8 mouse cellular contexts compared by ENCODE assay signal in the genomic region with DNA sequence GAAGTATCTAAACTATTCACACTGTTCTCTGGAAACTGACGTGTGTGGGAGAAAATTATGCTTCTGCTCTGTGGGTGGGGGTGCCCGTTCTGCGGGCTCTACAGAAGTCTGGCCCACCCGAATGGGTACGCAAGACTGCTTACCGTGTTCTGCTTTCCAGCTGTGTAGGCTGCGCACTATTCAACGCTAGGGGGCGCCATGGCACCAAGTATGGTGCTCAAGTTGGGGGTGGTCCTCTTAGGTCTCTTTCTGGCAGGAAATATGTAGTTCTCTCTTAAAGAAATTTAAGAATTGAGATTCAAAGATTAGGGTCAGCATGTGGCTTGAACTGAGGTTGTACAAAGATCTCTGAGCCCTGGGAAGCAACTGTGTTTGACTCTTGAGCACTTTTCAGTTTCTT. TPM values are rescaled to one million over a fixed set of nuclear protein-coding genes. Genes with fewer than 3 reads are reported as not detected.
DNase-seq lines count a peak whose midpoint lies in the region; ATAC-seq and TF ChIP-seq lines count a peak whose summit lies in the region.

No protein-coding gene starts in this region.

- 6% methylated on average over 9 of the region's 9 CpGs for WGBS in neural tube, embryonic 15.5 days
- 8% methylated on average over 9 of the region's 9 CpGs for WGBS in lung, postnatal 0 days

- H3K9ac ChIP-seq in neural tube, embryonic 15.5 days (replicated peaks) = no peak overlapping the region
- no peak overlapping the region for H3K9ac ChIP-seq in lung, postnatal 0 days (replicated peaks; ENCODE audit: low read depth)

- DNase-seq in cerebellum, postnatal 36 days = peak; percentile 25 to 37
- no peak for DNase-seq in cerebellum, adult 8-10 months
- peak; percentile 87 for DNase-seq in neural tube, embryonic 10.5 days (ENCODE audit: extremely low spot score, low spot score)
- DNase-seq in kidney, postnatal 10 days = peak; percentile 90
- DNase-seq in lung, postnatal 0 days (ENCODE audit: low spot score) = peak; percentile 84
- DNase-seq in testis, postnatal 10 days (ENCODE audit: low spot score) = peak; percentile 91

- no peaks in the 10 kb centered on the region for H3K9me3 ChIP-seq in neural tube, embryonic 15.5 days (replicated peaks)
- no peaks in the 10 kb centered on the region for H3K9me3 ChIP-seq in lung, postnatal 0 days (ENCODE audit: low read length)

- H3K4me1 ChIP-seq in neural tube, embryonic 15.5 days = peaks cover 11% of the 10 kb centered on the region
- no peaks in the 10 kb centered on the region for H3K4me1 ChIP-seq in cortical plate, adult 2 months (ENCODE audit: control insufficient read depth, insufficient read depth, low read length)
- no peaks in the 10 kb centered on the region; the same call in 1 of the 2 replicates for H3K4me1 ChIP-seq in lung, postnatal 0 days (ENCODE audit: insufficient read depth, low read depth, low read length)

- H3K27me3 ChIP-seq in neural tube, embryonic 15.5 days (replicated peaks) = no peaks in the 10 kb centered on the region
- H3K27me3 ChIP-seq in lung, postnatal 0 days (replicated peaks; ENCODE audit: insufficient read depth, low read length) = no peaks in the 10 kb centered on the region

- peak; percentile 77 for TF ChIP-seq CTCF in cortical plate, adult 2 months (IDR thresholded peaks at IDR 0.05; ENCODE audit: extremely low read depth, insufficient read depth, low read length)
- TF ChIP-seq CTCF in lung, postnatal 0 days (IDR thresholded peaks at IDR 0.05) = peak; percentile 94

- no peak overlapping the region for H3K4me2 ChIP-seq in neural tube, embryonic 15.5 days
- no peak overlapping the region for H3K4me2 ChIP-seq in lung, postnatal 0 days (replicated peaks; ENCODE audit: low read depth, low read length)

- ATAC-seq in neural tube, embryonic 15.5 days (ENCODE audit: low FRiP score) = no peak
- ATAC-seq in lung, postnatal 0 days = no peak

- no peak for TF ChIP-seq POLR2A in cortical plate, adult 2 months (IDR thresholded peaks at IDR 0.05; ENCODE audit: extremely low read depth, insufficient read depth, low read length)

- no peak overlapping the region for H3K27ac ChIP-seq in neural tube, embryonic 15.5 days (replicated peaks)
- no peak overlapping the region for H3K27ac ChIP-seq in cortical plate, adult 2 months (ENCODE audit: insufficient read depth, low read length)
- H3K27ac ChIP-seq in lung, postnatal 0 days (ENCODE audit: low read length) = no peak overlapping the region

- no peaks in the 10 kb centered on the region for H3K36me3 ChIP-seq in neural tube, embryonic 15.5 days
- no peaks in the 10 kb centered on the region for H3K36me3 ChIP-seq in lung, postnatal 0 days (ENCODE audit: insufficient read depth, low read length)

- no peak overlapping the region for H3K4me3 ChIP-seq in neural tube, embryonic 15.5 days (replicated peaks)
- H3K4me3 ChIP-seq in cortical plate, adult 2 months (ENCODE audit: insufficient read depth, low read length) = no peak overlapping the region
- H3K4me3 ChIP-seq in lung, postnatal 0 days (ENCODE audit: low read depth, low read length) = no peak overlapping the region

- no peak for TF ChIP-seq EP300 in lung, postnatal 0 days (IDR thresholded peaks at IDR 0.05)

RNA-seq across cellular contexts. Expression of a gene that starts 3.7 kb away (rescaled TPM):
- polyA plus RNA-seq in neural tube, embryonic 15.5 days (2015; fragmentation: Nextera tagmentation; extraction: Ambion mirVana) = 6.6 and 6.7 TPM in 2 replicates
- 2.9 and 3.2 TPM in 2 replicates for polyA plus RNA-seq in cortical plate, adult 2 months (2012; rRNA removed)
- 5.4 and 5.5 TPM in 2 replicates for polyA plus RNA-seq in lung, postnatal 0 days (2015; fragmentation: Nextera tagmentation; extraction: Ambion mirVana)

RNA-seq across cellular contexts. Expression of a gene that starts 30.3 kb away (rescaled TPM):
- polyA plus RNA-seq in neural tube, embryonic 15.5 days (2015; fragmentation: Nextera tagmentation; extraction: Ambion mirVana) = 2.1 and 4.4 TPM in 2 replicates
- polyA plus RNA-seq in cortical plate, adult 2 months (2012; rRNA removed) = 0.67 and 0.78 TPM in 2 replicates
- polyA plus RNA-seq in lung, postnatal 0 days (2015; fragmentation: Nextera tagmentation; extraction: Ambion mirVana) = 17.8 and 19.1 TPM in 2 replicates

RNA-seq across cellular contexts. Expression of a gene that starts 45.0 kb away (rescaled TPM):
- 2.2 and 2.5 TPM in 2 replicates for polyA plus RNA-seq in neural tube, embryonic 15.5 days (2015; fragmentation: Nextera tagmentation; extraction: Ambion mirVana)
- 0.53 and 0.92 TPM in 2 replicates for polyA plus RNA-seq in cortical plate, adult 2 months (2012; rRNA removed)
- 26.8 and 29.1 TPM in 2 replicates for polyA plus RNA-seq in lung, postnatal 0 days (2015; fragmentation: Nextera tagmentation; extraction: Ambion mirVana)

RNA-seq across cellular contexts. Expression of a gene that starts 59.2 kb away (rescaled TPM):
- polyA plus RNA-seq in neural tube, embryonic 15.5 days (2015; fragmentation: Nextera tagmentation; extraction: Ambion mirVana) = 227 TPM in 2 replicates
- 75.7 and 82.9 TPM in 2 replicates for polyA plus RNA-seq in cortical plate, adult 2 months (2012; rRNA removed)
- 430 and 477 TPM in 2 replicates for polyA plus RNA-seq in lung, postnatal 0 days (2015; fragmentation: Nextera tagmentation; extraction: Ambion mirVana)
